Mouse (Mus musculus) kidney, postnatal 10 days (tissue): ENCODE data around the gene Ttc7b.
A peak's percentile ranks its signal among the peaks of the same experiment; 100 is the strongest.

Experiments
- DNase-seq: peaks from one replicate; pipeline ENCODE4 v3.0.0; 2021; ENCODE audit warnings: mixed read lengths

The Ttc7b gene

GRCm38 (mm10) chr12:100326732-100327131 is 193.9 kb downstream of the Ttc7b start:
- no peak for DNase-seq

- DNase-seq: no peak
These were observed 195.0 kb downstream of the Ttc7b start for GRCm38 (mm10) chr12:100325618-100326017.

DNA sequence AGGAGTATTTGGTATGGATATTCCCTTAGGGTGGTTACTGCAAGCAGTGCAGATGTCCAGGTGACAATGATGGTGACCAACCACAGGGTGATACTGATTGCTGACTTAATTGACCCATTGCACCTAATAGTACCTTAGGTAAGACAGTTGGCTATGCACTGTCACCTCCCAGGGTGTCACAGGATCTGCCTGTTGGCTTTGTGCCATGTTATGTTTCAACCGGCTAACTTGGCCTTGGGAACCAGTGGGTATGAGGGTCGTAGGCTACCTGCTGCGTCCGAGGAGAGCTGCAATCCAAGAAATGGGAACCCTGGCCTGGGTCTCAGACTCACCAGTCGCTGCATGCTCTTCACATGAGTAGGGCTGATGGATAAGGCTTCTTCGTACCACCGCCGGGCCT is 195.4 kb downstream of the Ttc7b start:
- DNase-seq: no peak

DNA sequence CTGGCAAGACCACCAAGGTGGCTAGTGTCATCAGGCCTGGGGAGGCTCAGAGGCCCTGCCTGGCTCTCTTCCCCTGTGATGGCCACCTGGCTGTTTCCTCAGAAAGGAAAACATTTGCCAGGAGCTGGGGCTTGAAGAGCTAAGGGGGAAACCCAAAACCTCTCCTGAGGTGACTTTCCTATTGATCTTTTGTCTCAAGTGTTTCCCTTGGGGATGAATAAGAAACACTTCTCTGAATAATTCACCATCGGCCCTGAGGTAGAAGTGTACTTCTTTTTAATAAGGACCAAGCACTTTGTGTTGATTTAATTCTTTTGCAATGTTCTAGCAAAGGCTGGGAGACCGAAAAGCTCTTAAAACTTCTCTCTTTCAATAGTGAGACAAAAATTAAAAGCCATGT is 197.0 kb downstream of the Ttc7b start:
- no peak for DNase-seq

DNA sequence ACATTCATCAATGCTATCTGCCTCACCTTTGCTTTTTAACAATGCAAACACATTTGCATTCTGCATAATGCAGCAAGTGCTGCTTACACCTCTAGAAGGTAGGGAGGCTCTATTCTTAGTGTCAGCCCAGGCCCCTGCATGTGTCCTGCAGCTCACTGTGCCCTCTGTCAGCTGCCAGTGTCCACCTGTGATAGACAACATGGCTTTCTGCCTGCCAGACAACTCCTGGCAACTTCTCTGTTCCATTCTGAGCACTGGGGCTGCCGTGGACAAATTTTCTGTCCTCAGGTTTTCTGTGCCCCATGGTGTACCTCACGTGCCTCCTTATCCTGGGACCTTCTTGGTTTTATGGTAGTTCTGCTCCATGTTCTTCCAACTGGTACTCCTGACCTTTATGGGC is 198.4 kb downstream of the Ttc7b start:
- DNase-seq: no peak

GRCm38 (mm10) chr12:100321545-100321944 is 199.1 kb downstream of the Ttc7b start:
- DNase-seq: no peak

- DNase-seq: no peak
These were observed 200.9 kb downstream of the Ttc7b start for GRCm38 (mm10) chr12:100319746-100320145.

GRCm38 (mm10) chr12:100317936-100318335 is 202.7 kb downstream of the Ttc7b start:
- DNase-seq: no peak

DNA sequence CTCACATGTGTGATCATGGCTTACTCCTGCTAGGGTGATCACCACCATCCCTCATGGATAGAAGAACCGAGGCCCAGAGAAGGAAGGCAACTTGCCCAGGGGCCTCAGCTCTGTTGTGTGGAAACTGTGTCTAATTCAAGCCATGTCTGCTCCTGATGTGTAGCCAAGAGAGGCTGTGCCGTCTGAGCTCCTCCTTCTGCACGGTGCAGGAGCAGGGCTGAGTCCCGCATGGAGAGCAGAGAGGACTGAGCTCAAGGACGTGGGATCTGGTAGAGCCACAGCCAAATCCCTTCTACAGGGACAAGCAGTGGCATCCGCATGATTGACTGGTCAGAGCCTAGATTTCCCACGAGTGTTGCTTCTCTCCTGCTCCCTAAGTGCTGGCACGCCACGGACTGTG is 204.5 kb downstream of the Ttc7b start:
- no peak for DNase-seq

DNA sequence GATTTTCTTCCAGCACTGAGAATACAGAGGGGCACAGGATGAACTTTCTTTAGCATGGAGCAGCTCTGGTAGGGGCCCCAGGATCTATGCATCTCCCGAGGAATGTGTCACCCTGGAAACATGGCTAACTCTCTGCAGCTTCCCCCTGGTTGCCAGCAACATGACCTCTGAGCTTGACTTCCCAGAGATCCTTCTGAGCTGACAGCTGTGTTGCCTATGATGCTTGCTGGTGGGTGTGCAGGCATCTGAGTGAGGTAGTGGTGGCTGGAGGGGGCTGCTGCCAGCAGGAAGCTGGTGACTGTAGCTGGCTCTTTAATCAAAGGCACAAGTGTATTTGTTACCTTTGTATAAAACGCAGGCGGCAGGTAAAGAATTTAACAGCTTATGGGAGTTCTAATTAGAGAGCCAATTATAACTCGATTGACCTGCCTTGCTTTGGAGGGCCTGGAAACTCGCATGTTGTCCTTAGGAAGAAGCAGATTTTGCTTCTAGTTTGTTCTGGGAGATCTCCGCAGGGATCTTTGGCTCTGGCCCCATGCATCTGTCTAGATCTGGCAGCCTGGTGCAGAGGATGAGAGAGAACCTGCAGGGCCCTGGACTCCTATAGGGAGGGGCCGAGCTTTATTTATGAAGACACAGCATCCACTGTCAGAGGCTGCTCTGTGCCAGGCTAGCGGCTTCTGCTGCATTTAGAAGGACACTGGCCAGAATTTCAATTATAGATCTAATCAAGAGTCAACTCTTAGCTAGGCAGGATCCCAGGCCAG is 205.3 kb downstream of the Ttc7b start:
- DNase-seq: no peak

- no peak for DNase-seq
These were observed 206.7 kb downstream of the Ttc7b start for GRCm38 (mm10) chr12:100313785-100314375.

GRCm38 (mm10) chr12:100313209-100313608 is 207.4 kb downstream of the Ttc7b start:
- no peak for DNase-seq

GRCm38 (mm10) chr12:100310471-100311392 is 209.9 kb downstream of the Ttc7b start:
- peak; percentile 33 for DNase-seq

- DNase-seq: no peak
These were observed 211.4 kb downstream of the Ttc7b start for GRCm38 (mm10) chr12:100309201-100309600.

DNA sequence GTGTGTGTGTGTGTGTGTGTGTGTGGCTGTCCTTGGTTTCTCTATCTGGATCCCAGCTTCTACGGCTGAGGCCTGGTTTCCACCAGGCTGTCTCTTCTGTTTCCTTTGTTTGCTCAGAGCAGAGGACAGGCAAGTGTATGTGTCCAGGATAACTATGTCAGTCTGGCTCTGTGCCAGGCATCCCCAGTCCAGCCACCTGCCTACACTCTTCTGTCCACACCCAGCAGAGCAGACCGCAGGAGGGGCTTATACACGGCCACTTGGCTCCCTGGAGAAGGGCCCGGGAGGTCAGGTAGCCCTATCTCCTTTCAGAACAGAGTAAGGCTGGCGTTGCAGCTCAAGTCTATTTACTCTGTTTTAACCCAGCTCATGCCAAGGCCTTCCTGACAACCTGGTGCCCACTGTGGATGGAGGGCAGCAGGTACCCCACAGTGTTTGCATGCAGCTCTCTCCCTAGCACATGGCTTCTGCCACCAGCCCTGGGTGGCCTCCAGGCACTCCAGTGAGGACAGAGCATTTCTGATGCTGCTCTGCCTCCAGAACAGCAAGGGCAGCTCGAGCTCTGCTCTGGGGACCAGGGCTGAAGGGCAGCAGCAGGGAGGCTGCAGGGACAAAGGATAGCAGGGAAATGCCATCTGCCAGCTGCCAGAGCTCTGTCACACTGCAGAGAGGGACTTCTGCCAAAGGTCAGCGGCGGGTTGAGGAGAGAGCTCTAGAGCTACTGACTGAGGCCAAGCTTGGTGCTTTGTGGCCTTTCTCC is 212.9 kb downstream of the Ttc7b start:
- peak; percentile 72 for DNase-seq

GRCm38 (mm10) chr12:100306336-100306735 is 214.3 kb downstream of the Ttc7b start:
- no peak for DNase-seq

DNA sequence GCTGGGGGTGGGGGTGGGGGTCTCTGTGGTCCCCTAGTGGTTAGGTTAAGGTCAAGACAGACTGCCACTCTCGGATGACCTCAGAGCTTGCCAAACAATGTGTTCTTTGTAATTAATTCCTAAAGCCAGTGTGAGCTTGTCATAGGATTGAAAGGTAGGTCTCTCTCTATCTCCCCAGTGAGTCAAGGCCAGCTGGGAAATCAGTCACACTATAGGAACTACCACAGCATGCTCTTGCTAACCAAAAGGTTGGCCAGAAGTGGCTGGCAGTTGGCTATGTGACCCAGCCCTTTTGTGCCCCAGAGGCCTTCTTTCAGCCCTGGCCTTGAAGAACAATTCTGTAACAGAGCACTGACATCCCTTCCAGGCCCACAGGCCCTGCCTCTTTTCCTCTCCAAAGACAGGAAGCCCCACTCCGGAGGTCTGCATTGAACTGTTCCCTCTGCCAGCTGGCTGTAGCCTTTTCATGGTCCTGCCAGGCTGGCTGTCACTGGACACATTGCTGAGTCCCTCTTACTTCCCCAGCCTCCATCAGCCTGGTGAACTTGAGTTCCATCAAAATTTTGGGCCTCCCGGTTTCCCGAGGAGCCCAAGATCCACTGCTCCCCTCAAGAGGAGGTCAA is 215.5 kb downstream of the Ttc7b start:
- peak; percentile 49 for DNase-seq

DNA sequence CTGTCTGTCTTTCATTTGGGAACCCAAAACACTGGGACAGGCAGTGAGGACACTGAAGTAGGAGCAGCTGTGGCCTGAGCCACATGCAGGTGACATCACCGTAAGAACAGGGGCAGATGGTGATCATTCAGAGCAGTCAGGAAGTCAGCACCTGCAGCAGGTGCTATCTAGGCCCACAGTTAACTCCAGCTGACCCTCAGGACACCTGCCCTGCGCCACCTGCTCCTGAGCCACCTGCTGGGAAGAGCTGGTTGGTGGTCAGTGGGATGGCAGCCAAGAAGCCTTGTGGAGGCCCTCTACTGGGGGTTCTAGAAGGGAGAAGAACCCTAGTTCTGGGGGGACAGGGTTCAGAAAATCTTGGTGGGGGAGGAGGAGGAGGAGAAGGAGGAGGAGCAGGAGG is 216.3 kb downstream of the Ttc7b start:
- DNase-seq: no peak

- no peak for DNase-seq
These were observed 217.5 kb downstream of the Ttc7b start for GRCm38 (mm10) chr12:100303141-100303540.

GRCm38 (mm10) chr12:100300446-100300845 is 220.2 kb downstream of the Ttc7b start:
- no peak for DNase-seq

DNA sequence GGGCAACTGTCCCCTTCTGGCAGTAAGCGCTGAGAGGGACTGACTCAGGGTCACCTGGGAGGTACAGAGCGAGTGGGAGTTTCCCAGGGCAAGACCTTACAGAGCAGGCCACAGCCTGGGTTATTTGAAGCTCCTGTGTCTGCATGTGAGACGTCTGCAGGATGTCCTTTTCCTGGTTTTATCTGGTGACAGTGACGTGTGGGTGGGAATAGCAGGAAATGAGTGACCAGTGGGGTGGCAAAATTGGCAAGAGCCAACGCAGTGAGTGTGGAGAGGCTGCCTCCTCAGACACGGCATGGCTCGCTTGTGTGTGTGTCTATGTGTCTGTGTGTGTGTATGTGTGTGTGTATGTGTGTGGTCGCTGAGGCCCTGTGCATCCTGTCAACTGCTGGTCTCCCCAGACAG is 221.3 kb downstream of the Ttc7b start:
- peak; percentile 68 for DNase-seq

DNA sequence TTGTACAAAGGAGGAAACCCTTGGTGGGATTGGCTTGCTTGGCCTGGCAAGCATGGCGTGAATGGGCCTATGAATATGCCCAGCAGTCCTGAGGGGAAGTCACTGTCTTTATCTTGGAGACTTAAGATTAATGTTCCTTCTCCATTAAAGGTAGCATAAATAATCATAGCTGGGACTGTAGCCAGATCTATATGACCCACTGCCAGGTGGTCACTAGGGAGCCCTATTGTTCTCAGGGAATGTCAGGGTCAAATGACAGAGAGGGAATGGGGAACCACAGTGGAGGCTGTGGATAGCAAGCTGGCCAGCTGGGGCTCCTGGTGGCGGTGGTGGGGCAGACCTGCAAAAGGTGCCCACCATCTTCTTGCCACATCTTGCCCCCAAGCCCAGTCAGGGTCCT is 221.8 kb downstream of the Ttc7b start:
- no peak for DNase-seq
